Mouse (Mus musculus) stomach, embryonic 16.5 days (tissue): ENCODE results near the gene Dpm3. TPM values are rescaled to one million over a fixed set of nuclear protein-coding genes. Genes with fewer than 3 reads are reported as not detected.

ENCODE experiments used
- microRNA counts: library from miRNA; unstranded; fragments of <30 nt; microRNA quantifications from one replicate; lab custom pipeline; 2016
- microRNA-seq: library from miRNA; unstranded; fragments of <30 nt; microRNA quantifications from one replicate; pipeline ENCODE4, GENCODE M21; 2016
- polyA plus RNA-seq: library from polyadenylated mRNA; unstranded; fragments of >200 nt; fragmentation: Nextera tagmentation; extraction: Ambion mirVana; gene quantifications from 2 replicates; pipeline ENCODE4 v1.2.1, GENCODE M21; 2015

The Dpm3 gene
- polyA plus RNA-seq, 1 experiment from 2014 or later, result 131 TPM

MicroRNA genes within 50 kb of the gene (microRNA counts, 519-probe panel; counts per million panel counts)
- microRNA mmu-miR-92b (lab: Ali Mortazavi, UCI), result 821 counts per million, percentile 3 among the panel's probes with 10 or more counts

Small RNA genes within 50 kb of the gene (microRNA-seq; reads per million reads assigned to microRNA genes)
- 162 reads per million, percentile 59 among the genes with 10 or more reads in this experiment for gene Mir92b

Other genes with a start within 250 kb of the Dpm3 start
- 19.2 and 22.8 TPM in 2 replicates for gene Rusc1, start 166.0 kb upstream of the Dpm3 start, polyA plus RNA-seq
- not detected in 2 replicates for gene Gm43738, start 158.3 kb upstream of the Dpm3 start, polyA plus RNA-seq
- 340 and 368 TPM in 2 replicates for gene Fdps, start 157.4 kb upstream of the Dpm3 start, polyA plus RNA-seq
- gene Pklr, start 123.2 kb upstream of the Dpm3 start, polyA plus RNA-seq, result 14.3 and 22.0 TPM in 2 replicates
- 1.7 and 1.8 TPM in 2 replicates for gene Hcn3, start 99.2 kb upstream of the Dpm3 start, polyA plus RNA-seq
- 18.9 and 19.1 TPM in 2 replicates for gene Clk2, start 94.6 kb upstream of the Dpm3 start, polyA plus RNA-seq
- gene Scamp3, start 81.9 kb upstream of the Dpm3 start, polyA plus RNA-seq, result 104 and 113 TPM in 2 replicates
- 22.0 and 23.9 TPM in 2 replicates for gene Fam189b, start 76.2 kb upstream of the Dpm3 start, polyA plus RNA-seq
- gene Gba, start 56.4 kb upstream of the Dpm3 start, polyA plus RNA-seq, result 55.4 and 63.9 TPM in 2 replicates
- 38.8 and 45.2 TPM in 2 replicates for gene Thbs3, start 44.2 kb upstream of the Dpm3 start, polyA plus RNA-seq
- 172 and 177 TPM in 2 replicates for gene Mtx1, start 32.3 kb upstream of the Dpm3 start, polyA plus RNA-seq
- gene Muc1, start 30.3 kb upstream of the Dpm3 start, polyA plus RNA-seq, result 112 and 164 TPM in 2 replicates
- gene Krtcap2, start 13.4 kb upstream of the Dpm3 start, polyA plus RNA-seq, result 318 and 325 TPM in 2 replicates
- 4.4 and 4.8 TPM in 2 replicates for gene Trim46, start 13.0 kb upstream of the Dpm3 start, polyA plus RNA-seq
- 81.7 and 83.1 TPM in 2 replicates for gene Slc50a1, start 11.2 kb downstream of the Dpm3 start, polyA plus RNA-seq
- 41.5 and 44.7 TPM in 2 replicates for gene Efna1, start 21.8 kb downstream of the Dpm3 start, polyA plus RNA-seq
- 13.0 and 16.0 TPM in 2 replicates for gene Efna3, start 63.6 kb downstream of the Dpm3 start, polyA plus RNA-seq
- 15.0 and 15.5 TPM in 2 replicates for gene Efna4, start 78.7 kb downstream of the Dpm3 start, polyA plus RNA-seq
- gene Adam15, start 90.6 kb downstream of the Dpm3 start, polyA plus RNA-seq, result 61.1 and 69.5 TPM in 2 replicates
- gene Dcst2, start 102.6 kb downstream of the Dpm3 start, polyA plus RNA-seq, result 0.45 and 0.49 TPM in 2 replicates
- 0.70 and 0.89 TPM in 2 replicates for gene Dcst1, start 105.9 kb downstream of the Dpm3 start, polyA plus RNA-seq
- 8.0 and 9.2 TPM in 2 replicates for gene Zbtb7b, start 135.4 kb downstream of the Dpm3 start, polyA plus RNA-seq
- gene Lenep, start 143.4 kb downstream of the Dpm3 start, polyA plus RNA-seq, result not detected in 2 replicates
- gene Flad1, start 152.5 kb downstream of the Dpm3 start, polyA plus RNA-seq, result 27.5 and 28.6 TPM in 2 replicates
- gene Cks1b, start 159.0 kb downstream of the Dpm3 start, polyA plus RNA-seq, result 322 and 323 TPM in 2 replicates
- 96.5 and 103 TPM in 2 replicates for gene Shc1, start 159.1 kb downstream of the Dpm3 start, polyA plus RNA-seq
- gene Pygo2, start 170.9 kb downstream of the Dpm3 start, polyA plus RNA-seq, result 21.1 and 23.4 TPM in 2 replicates
- gene Pbxip1, start 177.3 kb downstream of the Dpm3 start, polyA plus RNA-seq, result 41.8 and 51.2 TPM in 2 replicates
- 56.0 and 64.9 TPM in 2 replicates for gene Pmvk, start 195.2 kb downstream of the Dpm3 start, polyA plus RNA-seq